Mouse (Mus musculus): ENCODE results near the gene Enho. TPM values are rescaled to one million over a fixed set of nuclear protein-coding genes. Genes with fewer than 3 reads are reported as not detected.
A peak's percentile ranks its signal among the peaks of the same experiment; 100 is the strongest.

The Enho gene
- polyA plus RNA-seq, 1 experiment from 2014 or later = 25.0 TPM

- no peak overlapping the region for H3K4me3 ChIP-seq (ENCODE audit: low read depth, low read length)
- no peaks in the 10 kb centered on the region for H3K36me3 ChIP-seq (ENCODE audit: insufficient read depth, low read length)
- 85% methylated on average over 9 of the region's 11 CpGs for WGBS
- no peak for TF ChIP-seq EP300 (IDR thresholded peaks at IDR 0.05)
- TF ChIP-seq CTCF (IDR thresholded peaks at IDR 0.05) = no peak
- no peak overlapping the region for H3K4me2 ChIP-seq (replicated peaks; ENCODE audit: low read depth, low read length)
- no peaks in the 10 kb centered on the region for H3K27me3 ChIP-seq (replicated peaks; ENCODE audit: insufficient read depth, low read length)
- no peaks in the 10 kb centered on the region for H3K9me3 ChIP-seq (ENCODE audit: low read length)
- DNase-seq (ENCODE audit: low spot score) (no peak), ATAC-seq (no peak)
- no peaks in the 10 kb centered on the region; the same call in 1 of the 2 replicates for H3K4me1 ChIP-seq (ENCODE audit: insufficient read depth, low read depth, low read length)
- no peak overlapping the region for H3K9ac ChIP-seq (replicated peaks; ENCODE audit: low read depth)
- no peak overlapping the region for H3K27ac ChIP-seq (ENCODE audit: low read length)
Measured at GRCm38 (mm10) chr4:41666646-41667045, 26.5 kb upstream of the Enho start.

DNA sequence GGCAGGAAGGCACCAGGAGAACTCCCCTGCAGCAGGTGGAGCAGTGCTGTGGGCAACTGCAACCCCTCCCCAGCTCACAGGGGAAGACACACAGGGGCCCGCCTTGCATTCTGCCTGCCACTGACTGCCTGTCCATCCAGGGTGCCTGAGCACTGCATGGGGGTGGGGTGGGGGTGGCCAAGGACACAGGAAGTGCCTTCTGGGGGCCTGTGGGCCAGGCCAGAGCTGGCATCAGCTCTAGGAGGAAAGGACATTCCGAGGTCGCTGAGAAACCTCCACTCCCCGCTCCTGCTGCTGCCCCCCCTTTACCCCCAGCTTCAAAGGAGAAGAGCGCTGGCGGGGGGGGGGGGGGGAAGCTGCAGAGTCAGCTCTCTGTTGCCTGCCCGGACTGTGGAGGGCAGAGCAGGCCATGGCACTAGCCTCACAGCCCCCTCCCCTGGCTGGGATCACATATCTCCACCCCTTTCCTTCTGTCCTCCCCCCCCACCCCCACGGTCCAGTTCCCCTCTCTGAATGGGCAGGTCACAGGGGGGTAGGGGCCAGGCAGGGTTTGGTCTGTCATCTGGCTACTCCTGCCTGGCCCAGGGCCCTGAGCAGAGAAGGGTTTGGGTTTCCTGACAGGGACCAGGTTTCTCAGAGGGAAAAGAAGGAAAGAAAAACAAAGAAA, 25.0 kb upstream of the Enho start:
- Histone ChIP-seq H3K9ac (replicated peaks; ENCODE audit: low read depth) (no peak overlapping the region), H3K27ac (ENCODE audit: low read length) (no peak overlapping the region), H3K4me2 (replicated peaks; ENCODE audit: low read depth, low read length) (no peak overlapping the region), H3K27me3 (replicated peaks; ENCODE audit: insufficient read depth, low read length) (no peaks in the 10 kb centered on the region), H3K4me3 (ENCODE audit: low read depth, low read length) (no peak overlapping the region), H3K36me3 (ENCODE audit: insufficient read depth, low read length) (no peaks in the 10 kb centered on the region), H3K4me1 (ENCODE audit: insufficient read depth, low read depth, low read length) (no peaks in the 10 kb centered on the region; the same call in 1 of the 2 replicates), H3K9me3 (ENCODE audit: low read length) (no peaks in the 10 kb centered on the region)
- no peak for TF ChIP-seq CTCF (IDR thresholded peaks at IDR 0.05)
- no peak for TF ChIP-seq EP300 (IDR thresholded peaks at IDR 0.05)
- peak; percentile 41; the same call in 1 of the 2 replicates for ATAC-seq
- DNase-seq (ENCODE audit: low spot score) = no peak
- WGBS = 14% methylated on average over 1 of the region's 8 CpGs

GRCm38 (mm10) chr4:41664533-41664932, 24.4 kb upstream of the Enho start:
- Histone ChIP-seq H3K4me3 (ENCODE audit: low read depth, low read length) (no peak overlapping the region), H3K9me3 (ENCODE audit: low read length) (no peaks in the 10 kb centered on the region), H3K27me3 (replicated peaks; ENCODE audit: insufficient read depth, low read length) (no peaks in the 10 kb centered on the region), H3K36me3 (ENCODE audit: insufficient read depth, low read length) (no peaks in the 10 kb centered on the region), H3K4me2 (replicated peaks; ENCODE audit: low read depth, low read length) (no peak overlapping the region), H3K4me1 (ENCODE audit: insufficient read depth, low read depth, low read length) (no peaks in the 10 kb centered on the region; the same call in 1 of the 2 replicates), H3K9ac (replicated peaks; ENCODE audit: low read depth) (no peak overlapping the region), H3K27ac (ENCODE audit: low read length) (no peak overlapping the region)
- DNase-seq (ENCODE audit: low spot score) = no peak
- 38% methylated on average over 7 of the region's 7 CpGs for WGBS
- TF ChIP-seq EP300 (IDR thresholded peaks at IDR 0.05) = no peak
- TF ChIP-seq CTCF (IDR thresholded peaks at IDR 0.05) = no peak
- ATAC-seq = no peak

- no peak for DNase-seq (ENCODE audit: low spot score)
- no peaks in the 10 kb centered on the region for H3K27me3 ChIP-seq (replicated peaks; ENCODE audit: insufficient read depth, low read length)
- no peaks in the 10 kb centered on the region for H3K9me3 ChIP-seq (ENCODE audit: low read length)
- WGBS = 37% methylated on average over 9 of the region's 9 CpGs
- no peak overlapping the region for H3K27ac ChIP-seq (ENCODE audit: low read length)
- H3K36me3 ChIP-seq (ENCODE audit: insufficient read depth, low read length) = no peaks in the 10 kb centered on the region
- H3K9ac ChIP-seq (replicated peaks; ENCODE audit: low read depth) = no peak overlapping the region
- no peak for TF ChIP-seq CTCF (IDR thresholded peaks at IDR 0.05)
- TF ChIP-seq EP300 (IDR thresholded peaks at IDR 0.05) = no peak
- H3K4me2 ChIP-seq (replicated peaks; ENCODE audit: low read depth, low read length) = no peak overlapping the region
- no peak for ATAC-seq
- H3K4me3 ChIP-seq (ENCODE audit: low read depth, low read length) = no peak overlapping the region
- H3K4me1 ChIP-seq (ENCODE audit: insufficient read depth, low read depth, low read length) = no peaks in the 10 kb centered on the region; the same call in 1 of the 2 replicates
Measured at GRCm38 (mm10) chr4:41663614-41664013, 23.5 kb upstream of the Enho start.

DNA sequence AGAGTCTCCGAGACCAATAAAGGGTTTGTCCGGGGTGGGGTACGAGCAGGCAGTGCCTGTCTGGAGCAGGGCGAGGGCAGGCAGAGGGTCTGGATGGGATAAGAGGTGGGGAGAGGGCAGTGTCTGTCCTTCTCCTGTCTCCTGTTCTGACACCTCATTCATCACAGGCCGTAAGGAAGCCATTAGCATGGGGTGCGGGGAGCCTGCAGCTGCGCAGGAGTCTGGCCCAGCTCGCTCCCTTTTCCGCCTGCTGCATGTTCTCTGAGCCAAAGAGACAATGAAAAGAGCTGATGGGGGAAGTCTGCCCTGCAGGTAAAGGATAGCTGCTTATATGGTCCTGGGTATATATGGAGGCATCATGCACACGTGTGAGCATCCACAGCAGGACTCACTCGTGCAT, 22.6 kb upstream of the Enho start:
- H3K9me3 ChIP-seq (ENCODE audit: low read length) = no peaks in the 10 kb centered on the region
- H3K36me3 ChIP-seq (ENCODE audit: insufficient read depth, low read length) = no peaks in the 10 kb centered on the region
- TF ChIP-seq EP300 (IDR thresholded peaks at IDR 0.05) (no peak), CTCF (IDR thresholded peaks at IDR 0.05) (no peak)
- no peak overlapping the region for H3K27ac ChIP-seq (ENCODE audit: low read length)
- H3K4me3 ChIP-seq (ENCODE audit: low read depth, low read length) = no peak overlapping the region
- DNase-seq (ENCODE audit: low spot score) (no peak), ATAC-seq (no peak)
- H3K4me2 ChIP-seq (replicated peaks; ENCODE audit: low read depth, low read length) = no peak overlapping the region
- H3K27me3 ChIP-seq (replicated peaks; ENCODE audit: insufficient read depth, low read length) = no peaks in the 10 kb centered on the region
- H3K9ac ChIP-seq (replicated peaks; ENCODE audit: low read depth) = no peak overlapping the region
- no peaks in the 10 kb centered on the region; the same call in 1 of the 2 replicates for H3K4me1 ChIP-seq (ENCODE audit: insufficient read depth, low read depth, low read length)
- 70% methylated on average over 11 of the region's 11 CpGs for WGBS

DNA sequence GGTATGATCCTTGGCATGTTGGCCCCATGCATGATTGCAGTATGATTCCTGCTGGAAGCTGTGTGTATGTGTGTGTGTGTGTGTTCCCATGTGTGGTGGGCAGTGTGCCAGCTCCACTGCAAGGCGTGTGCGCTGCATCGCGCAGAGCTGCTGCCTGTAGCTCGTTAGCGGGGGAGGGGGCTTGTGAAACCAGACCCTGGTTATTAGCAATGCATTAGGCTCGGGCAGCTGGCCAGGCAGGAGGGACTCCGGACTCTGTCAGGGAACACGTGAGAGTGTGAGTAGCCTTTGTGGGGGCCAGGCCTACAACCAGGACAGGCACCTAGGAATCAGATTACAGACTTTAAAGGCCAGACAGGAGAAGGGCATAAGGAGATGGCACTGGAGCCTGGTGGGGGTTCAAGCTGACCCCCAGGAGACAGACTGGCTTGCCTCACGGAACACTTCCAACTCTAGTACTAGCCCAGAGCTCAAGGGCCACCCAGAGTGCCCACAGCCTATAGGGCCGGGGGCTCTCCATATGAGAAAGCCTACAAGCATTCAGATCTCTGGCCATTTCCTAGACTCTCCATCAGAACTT, 20.8 kb upstream of the Enho start:
- no peaks in the 10 kb centered on the region; the same call in 1 of the 2 replicates for H3K4me1 ChIP-seq (ENCODE audit: insufficient read depth, low read depth, low read length)
- no peak for ATAC-seq
- no peaks in the 10 kb centered on the region for H3K9me3 ChIP-seq (ENCODE audit: low read length)
- no peak for DNase-seq (ENCODE audit: low spot score)
- H3K27ac ChIP-seq (ENCODE audit: low read length) = no peak overlapping the region
- no peak overlapping the region for H3K4me3 ChIP-seq (ENCODE audit: low read depth, low read length)
- H3K4me2 ChIP-seq (replicated peaks; ENCODE audit: low read depth, low read length) = no peak overlapping the region
- no peak for TF ChIP-seq CTCF (IDR thresholded peaks at IDR 0.05)
- no peak for TF ChIP-seq EP300 (IDR thresholded peaks at IDR 0.05)
- WGBS = 35% methylated on average over 11 of the region's 11 CpGs
- H3K36me3 ChIP-seq (ENCODE audit: insufficient read depth, low read length) = no peaks in the 10 kb centered on the region
- H3K9ac ChIP-seq (replicated peaks; ENCODE audit: low read depth) = no peak overlapping the region
- H3K27me3 ChIP-seq (replicated peaks; ENCODE audit: insufficient read depth, low read length) = no peaks in the 10 kb centered on the region

Data from lung, postnatal 0 days (tissue).